Mouse (Mus musculus): ENCODE measurements around the gene Pcca.

Pcca gene

DNA sequence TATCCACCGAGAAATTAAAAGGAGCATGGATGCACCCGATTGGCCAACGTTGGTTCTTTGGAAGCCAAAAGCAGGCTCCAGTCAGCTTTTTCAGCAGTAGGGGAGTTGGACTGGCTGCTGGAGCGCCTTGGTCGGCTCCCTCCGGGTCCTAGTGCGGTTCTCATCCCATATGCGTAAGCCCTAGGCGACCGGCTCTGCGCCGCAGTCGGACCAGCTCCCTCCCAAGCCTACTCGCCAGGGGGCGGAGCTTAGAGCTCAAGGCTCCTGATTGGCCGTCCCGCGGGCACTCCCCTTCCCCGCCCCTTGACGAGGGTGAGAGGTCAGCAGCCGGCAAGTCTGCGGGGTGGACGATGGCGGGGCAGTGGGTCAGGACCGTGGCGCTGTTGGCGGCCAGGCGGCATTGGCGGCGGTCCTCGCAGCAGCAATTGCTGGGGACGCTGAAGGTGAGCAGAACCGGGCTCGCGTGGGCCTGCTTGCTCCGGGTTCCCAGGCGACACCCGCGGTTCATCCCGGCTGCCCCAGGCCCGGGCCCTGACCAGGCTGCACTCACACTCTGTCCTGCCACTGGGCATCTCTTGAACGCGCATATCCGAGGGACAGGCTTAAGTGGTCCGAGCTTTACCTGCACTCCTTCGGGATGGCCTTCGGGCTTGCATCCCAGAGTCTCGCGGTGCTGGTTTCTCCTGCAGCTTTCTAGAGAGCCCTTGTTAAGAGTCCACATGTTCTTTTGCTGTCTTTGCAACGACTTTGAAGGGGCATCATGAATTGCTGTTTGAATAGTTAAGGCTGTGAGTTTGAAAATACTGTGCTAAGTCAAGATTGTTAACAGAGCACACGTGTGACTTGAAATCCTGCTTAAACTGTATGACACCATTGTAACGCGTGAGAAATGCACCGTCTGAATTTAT is at the start of gene Pcca:
TSS of gene Pcca (plus strand) at position 308 of the 908 bp plus-strand sequence.
- peak; percentile 97 for DNase-seq (ENCODE audit: low spot score)

DNA sequence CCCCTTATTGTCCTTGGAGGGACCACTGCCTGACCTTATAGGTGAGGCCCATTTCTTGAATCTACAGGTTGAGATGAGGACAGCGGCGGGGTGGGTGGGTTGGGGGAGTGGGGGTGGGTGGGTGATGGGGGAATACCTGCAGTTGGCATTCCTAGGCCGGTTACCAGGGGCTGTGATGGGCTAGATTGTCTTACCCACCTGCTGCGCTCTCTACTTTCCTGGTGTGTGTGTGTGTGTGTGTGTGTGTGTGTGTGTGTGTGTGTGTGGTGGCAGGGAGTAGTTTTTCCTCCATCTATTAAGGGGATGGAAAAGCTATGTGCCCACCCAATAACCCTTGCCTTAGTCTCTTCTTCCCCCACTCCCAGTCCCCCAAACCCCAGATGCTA is 49.7 kb upstream of the Pcca start:
- no peak for DNase-seq (ENCODE audit: low spot score)

DNA sequence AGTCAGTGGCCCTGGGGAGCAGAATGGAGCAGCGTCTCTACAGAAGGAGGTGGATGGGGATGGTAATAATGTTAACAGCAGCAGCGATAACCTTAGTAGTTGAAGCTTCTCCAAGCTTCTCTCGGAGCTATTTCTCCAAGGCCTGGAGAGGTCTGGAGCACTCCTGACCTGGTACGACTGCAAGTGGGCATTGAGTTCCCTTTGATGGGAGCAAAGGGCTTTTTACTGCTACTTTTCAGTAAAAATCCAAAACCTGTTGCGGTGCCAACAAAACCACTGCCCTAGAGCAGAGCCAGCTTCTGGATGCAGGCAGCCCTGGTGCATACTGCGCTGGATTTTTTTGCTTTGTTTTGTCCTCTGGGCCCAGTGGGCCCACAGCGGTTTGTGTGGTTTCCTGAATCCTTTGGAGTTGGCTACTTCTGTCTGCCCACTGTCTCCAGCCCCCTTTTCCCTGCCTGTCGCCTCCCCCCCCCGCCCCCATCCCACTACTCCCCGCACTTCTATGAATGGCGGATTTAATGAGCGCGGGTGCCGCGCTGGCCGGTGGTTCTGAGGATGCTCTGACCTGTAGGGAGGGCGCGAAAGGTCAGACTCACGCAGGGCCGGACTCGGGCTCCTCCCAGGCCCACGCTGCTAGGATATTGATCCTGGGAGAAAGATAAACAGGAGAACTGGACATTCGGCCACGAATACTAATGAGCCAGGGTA is 49.1 kb upstream of the Pcca start:
- no peak for DNase-seq (ENCODE audit: low spot score)

DNA sequence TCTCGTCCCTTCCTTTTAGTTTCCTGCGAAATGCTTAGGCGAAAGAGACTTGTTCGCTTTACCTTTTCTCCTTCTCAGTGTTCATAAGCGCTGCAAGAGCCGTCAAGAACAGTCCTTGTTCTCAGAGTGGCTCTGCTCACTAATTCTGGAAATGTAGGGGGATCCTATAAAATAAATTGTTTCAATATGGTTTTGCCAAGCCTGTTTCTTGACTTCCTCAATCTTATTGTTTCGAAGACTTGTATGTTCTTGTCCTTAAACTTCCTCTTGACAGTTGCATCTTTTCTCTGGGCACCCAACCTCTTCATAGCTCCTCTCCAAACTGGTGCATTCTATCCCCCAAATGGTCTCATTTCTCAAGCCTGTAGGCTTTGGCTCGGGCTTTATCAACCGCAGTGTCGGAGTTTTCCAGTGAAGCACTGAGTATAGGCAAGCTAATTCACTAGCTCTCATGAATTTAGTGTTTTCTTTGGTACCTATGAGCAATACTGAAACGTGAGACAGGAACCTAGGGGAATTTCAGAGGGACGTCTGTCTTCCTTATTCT is 48.4 kb upstream of the Pcca start:
- no peak for DNase-seq (ENCODE audit: low spot score)

DNA sequence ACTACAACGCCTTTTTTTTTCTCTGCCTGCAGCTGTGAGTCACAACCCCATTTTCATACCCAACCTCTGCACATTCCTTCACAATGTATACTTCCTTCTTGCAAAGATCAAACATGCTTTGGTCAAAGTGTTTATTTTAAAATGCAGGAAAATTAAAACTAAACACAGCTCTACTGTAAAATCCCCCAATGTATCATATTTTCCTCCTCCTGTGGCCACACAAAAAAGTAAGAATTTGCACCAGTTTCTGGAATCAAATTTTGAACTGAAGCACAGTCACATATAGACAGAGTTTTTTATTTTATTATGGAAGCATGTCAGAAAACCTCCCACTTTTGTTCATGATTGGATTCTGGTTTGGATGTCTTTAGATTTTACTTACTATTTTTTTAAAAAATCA is 47.5 kb upstream of the Pcca start:
- DNase-seq (ENCODE audit: low spot score), result no peak

DNA sequence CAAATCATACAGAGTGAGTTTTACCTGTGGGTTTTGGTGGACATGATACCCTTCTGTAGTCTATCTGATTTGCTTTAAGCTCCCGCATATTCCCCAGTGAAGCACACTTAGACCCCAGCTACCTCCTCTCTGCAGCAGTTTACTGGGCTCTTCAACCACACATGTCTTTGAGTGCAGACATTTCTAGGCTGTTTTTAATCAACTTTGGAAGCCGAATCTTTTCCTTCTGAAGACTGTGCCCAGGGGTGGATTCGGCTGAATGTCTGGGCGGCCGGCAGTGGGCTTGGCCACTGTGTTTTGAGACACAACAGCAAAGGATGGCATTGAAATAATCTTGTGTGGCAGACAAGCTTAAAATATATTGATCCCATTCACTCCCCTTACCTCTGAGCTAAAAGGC is 46.8 kb upstream of the Pcca start:
- no peak for DNase-seq (ENCODE audit: low spot score)

DNA sequence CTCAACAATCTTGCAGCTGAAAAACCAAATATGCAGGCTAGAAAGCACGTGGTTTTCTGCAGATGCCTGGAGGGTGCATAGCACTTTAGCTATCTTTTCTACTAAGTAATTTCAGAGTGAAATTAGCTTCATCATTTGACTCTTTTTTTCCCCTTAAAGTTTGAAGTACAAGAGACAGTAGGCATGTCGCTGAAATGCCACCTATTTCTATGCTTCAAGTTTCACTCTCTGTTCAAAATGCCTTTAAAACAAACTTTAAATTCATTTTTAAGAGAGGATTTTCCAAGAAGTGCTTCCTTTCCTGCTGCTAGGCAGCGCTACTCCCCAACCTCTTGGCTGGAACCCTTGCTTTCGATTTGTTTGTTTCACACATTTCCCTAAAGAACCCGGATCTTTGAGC is 45.1 kb upstream of the Pcca start:
- no peak for DNase-seq (ENCODE audit: low spot score)

DNA sequence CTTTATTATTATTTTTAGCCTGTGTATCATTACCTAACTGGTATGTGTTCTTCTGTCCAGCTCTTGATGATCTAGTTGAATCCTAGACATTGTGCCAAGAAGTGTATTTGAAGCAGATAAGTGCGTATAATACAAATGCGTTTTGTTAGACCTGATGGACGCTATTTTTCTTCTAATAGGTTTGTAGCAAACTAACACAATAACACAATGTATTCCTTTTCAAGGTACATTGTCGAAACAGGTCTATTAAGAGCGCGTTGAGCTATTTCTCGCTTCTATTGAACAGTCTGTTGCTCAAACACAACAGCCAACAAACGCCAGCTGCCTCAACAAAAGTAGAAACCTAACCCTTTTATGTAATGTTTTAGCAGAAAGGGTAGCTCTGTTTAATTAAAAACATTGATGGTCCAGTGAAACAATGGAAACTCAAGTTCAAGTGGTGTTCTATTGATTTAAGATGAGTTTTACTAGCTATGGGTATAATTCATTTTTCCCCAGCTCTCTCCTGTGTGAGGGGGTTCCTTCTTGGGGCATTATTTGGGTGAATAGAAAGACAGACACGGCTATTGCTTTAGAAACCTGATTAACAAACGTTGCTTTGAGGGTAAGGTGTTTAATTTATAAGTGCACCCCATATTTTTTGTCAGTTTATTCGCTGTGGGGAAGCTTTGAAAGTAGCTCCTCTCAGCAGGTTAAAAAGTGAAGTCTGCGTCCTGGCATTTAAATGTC is 44.3 kb upstream of the Pcca start:
- no peak for DNase-seq (ENCODE audit: low spot score)

DNA sequence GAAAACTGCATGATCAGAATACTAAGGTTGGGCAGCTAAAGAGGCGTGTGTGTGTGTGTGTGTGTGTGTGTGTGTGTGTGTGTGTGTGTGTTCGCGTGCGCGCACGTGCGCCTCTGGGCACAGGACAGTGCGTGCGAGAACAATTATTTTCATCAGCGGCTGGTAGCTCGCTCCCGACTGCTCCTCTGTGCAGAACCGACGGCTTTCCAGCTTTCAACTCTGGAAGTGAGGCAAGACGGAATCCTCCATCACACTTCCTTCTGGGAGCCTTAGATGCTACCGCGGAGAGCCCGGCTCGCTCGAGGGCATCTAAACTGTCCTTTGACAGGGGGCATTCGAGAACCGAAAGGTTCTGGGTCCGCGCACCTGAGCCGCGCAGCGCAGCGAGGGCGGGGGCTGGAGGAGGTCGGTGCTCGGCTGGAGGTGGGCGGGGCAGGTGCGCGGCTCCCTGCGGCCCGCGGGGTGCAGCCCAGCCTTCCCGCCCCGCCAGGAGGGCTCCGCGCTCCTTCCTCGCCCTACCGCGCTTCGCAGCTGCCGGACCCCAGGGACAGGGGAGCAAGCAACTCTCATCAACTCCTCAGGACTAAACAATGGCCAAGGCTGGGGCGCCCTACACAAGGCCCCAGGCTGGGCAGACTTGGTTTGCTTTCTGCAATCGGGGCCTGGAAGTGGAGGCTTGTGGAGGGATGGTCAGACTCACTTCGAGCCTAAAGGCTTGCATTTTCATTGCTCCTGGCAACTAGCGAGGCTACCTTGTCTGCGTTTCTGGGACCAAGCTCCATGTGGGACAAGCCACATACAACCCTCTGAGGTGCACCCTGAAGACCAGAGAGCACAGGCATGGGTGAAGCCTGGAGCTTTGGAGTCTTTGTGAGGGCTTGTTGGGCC is 43.4 kb upstream of the Pcca start, which contains the start of gene Gm10837:
TSS of gene Gm10837 (plus strand) at position 146 of the 888 bp plus-strand sequence.
- no peak for DNase-seq (ENCODE audit: low spot score)

DNA sequence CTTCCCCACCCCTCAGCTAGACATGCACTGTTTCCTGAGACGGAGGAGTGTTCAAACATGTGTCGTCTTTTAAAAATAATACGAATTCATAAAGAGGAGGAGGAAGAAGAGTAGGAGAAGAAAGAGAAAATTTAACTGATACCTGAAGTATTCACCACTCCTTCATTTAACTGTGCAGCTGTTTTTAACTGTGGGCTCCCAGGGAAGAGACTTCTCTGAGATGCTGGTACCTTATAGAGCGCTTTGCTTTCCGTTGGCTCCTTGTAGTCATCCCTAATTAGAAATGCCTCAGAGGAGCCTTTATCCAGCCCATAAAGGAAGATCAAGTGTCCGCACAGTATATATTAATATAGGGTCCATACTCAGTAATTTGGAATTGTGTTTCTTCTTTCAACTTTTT is 42.6 kb upstream of the Pcca start:
- DNase-seq (ENCODE audit: low spot score), result no peak

DNA sequence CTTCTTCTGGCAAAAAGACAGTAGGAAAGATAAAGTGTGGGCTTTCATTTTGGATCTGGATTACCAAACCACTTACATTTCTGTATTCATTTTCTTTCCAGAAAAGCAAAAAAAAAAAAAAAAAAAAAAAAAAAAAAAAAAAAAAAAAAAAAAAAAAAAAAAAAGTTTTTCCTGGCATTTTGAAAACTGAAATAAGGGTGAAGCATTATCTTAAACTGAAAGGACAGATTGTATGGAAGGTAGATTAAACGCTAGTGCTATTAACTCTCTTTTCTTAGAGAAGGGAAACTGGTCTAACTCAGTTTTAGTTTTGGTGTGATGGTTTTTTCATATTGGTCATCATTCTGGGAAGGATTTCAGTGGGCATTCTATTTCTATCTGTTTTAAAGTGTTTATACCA is 42.1 kb upstream of the Pcca start:
- no peak for DNase-seq (ENCODE audit: low spot score)

DNA sequence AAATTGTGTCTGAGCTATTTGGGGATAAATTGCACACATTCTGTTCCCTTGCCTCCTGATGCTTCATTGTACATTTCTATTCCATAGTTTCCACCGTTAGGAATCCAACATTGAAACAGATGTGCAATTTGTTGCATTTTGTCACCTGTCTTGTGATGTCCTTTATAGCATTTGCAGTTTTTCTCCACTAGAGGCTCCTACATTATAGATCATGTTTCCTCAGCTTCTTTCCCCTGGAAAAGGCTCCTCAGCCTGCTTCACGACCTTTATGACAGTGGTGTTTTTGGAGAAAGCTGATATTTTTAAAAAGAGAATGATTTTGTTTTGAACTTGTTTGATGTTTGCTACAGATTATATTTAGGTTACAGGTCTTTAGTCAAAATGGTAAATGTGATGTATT is 25.1 kb upstream of the Pcca start:
- DNase-seq (ENCODE audit: low spot score), result no peak

DNA sequence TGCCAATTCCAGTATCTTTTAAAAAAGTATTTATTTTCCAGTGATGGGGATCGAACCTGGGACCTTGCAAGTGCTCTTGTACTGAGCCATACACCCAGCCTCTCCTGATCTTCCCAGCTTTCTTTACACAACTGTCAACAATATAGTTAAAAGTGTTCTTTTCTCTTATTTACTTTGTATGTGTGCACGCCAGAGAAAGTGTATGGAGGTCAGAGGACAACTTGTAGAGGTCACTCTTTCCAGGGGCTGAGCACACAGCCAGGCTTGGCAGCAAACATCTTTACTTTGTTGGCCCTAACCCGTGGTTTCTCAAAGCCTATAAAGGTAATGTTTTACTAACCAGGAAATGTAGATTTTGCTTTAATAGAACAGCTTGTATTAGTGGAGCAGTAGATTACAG is 22.6 kb upstream of the Pcca start:
- no peak for DNase-seq (ENCODE audit: low spot score)

DNA sequence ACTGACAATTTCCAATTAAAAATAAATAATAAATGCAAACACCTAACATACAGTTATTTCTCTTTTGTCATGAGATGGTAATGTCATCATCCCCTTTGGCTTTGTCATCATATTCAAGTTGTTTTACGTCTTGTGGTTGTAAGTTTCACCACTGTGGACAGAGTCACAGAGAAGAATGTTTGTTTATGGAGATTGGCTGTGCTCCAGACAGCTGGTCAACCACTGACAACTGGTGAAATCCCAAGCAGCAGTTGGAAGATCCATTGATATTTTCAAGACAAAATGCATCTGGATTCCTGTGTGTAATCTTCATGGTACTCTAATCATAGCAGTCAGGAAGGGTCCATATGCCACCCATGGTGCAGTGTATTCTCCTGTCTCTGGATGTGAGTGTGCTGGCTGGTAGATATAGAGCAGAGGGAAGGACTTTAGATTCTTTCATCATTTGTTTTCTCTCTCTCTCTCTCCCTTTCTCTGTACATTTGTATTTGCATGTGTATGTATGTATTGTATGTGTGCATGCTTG is 20.6 kb upstream of the Pcca start:
- no peak for DNase-seq (ENCODE audit: low spot score)

DNA sequence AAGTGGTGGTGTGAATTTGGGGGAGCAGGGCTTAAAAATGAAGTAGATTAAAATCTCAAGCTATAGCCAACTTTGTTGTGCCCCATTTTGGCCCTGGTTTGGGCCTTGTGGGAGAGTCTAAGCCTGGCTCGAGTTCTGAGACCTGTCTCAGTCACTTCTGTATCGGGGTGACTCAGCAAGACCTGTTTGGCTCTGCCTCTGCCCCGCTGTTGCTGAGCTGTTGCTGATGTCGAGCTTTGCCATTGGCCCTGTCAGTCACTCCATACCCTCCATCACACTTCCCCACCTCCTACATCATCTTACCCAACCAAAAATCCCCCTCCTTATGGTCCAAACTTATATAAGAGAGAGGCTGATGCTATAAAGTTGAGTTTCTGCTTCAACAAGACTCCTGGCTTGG is 5.6 kb upstream of the Pcca start:
- DNase-seq (ENCODE audit: low spot score), result no peak

DNA sequence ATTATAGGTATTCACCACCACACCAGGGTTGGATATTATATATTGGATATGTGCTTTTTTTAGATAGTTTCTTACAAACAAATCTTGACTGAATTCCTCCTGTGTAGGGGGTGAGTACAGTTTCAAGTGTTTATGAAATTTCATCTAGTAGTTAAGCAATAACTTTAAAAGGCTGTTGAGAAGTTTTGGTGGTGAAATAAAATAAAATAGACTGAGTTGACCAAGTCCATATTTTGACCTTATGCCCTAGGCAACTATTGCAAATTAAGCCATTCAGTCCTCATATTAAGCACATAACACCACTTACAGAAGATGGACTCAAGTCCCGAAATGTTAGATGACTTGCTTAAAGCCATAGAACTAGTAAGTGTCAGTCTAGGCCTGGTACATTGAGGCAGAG is 1.9 kb downstream of the Pcca start:
- no peak for DNase-seq (ENCODE audit: low spot score)

DNA sequence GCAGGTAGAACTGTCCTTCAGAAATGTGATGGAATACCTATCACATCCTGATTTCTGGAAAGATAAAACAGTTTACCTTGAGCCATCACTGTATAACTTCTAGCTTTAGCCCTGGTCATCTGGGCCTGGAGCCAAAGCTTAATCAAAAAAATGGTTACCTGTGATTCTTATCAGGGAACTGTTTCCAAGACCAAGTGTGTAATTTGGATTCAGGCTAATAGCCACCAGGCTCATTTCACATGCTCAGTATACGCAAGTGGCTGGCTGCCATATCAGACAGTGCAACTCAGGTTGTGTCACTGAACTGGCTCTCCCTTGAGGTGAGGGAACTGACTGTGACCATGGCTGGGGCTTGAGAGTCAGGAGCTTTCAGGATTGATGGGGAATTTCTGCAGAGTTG is 14.3 kb downstream of the Pcca start:
- DNase-seq (ENCODE audit: low spot score), result no peak

DNA sequence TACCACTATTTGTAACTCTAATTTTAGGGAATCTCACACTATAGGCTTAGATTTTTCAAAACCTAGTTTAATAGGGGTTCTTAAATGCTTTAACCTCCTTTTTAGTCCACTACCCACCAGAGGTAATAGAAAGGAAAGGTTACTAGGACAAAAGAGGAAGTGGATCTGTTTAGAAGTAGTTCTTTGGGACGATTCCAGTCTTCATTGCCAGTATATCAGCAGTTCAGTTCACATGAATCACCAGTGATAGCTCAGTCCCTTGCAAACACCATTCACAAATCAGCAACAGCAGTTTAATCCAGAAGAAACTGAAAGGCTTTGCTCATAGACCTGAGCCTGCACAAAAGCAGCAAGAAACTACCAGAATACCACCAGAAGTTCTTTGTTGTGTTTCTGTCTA is 14.8 kb downstream of the Pcca start:
- DNase-seq (ENCODE audit: low spot score), result no peak

DNA sequence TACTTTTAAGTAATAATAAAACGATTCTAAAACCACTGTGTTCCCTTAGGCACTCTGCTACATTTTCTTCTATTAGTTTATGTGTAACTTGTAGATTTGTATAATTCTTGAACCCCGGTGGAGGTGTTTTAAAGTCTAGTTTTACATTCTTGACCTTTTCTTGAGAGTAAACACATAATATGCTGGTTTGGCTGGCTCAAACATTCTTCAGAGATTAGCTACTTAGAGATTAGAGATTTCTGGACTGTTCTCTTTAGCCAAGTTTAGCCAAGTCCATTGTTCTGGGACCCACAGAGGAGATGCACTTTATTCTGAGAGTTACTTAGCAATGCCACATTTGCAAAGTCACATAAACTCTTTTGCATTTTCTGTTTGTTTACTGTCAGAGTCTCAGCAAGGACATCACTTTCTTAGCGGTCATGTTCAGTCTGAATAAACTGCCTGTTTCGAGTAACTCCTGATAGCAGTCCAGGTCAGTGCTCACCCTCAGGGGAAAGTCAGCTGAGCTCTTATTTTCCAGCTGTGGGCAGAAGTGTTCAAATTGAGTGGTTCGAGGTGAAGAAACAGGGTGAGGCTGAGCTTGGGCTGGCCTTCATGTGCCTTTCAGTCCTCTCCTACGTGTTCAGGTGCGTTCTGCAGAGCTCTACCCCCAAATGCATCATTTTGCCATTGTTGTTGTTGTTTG is 18.8 kb downstream of the Pcca start:
- DNase-seq (ENCODE audit: low spot score), result no peak

DNA sequence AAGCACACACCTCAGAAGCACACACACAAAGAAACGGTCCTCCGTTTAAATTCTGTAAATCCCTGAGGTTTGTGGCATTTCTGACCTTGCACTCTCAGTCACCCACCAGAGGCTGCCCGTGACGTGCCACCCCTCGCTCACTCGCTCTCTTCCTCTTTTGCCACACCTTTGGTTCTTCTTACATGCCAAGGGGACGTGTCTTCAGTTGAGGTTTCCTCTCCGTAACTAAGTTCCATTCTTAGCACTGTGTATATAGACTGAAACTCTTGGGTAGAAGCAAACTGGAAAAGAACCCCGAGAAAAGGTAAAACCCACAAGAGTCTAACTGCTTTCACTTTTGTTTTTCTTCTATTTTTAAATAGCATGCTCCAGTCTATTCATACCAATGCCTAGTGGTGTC is 23.2 kb downstream of the Pcca start:
- DNase-seq (ENCODE audit: low spot score), result no peak

Measured in ovary, adult 18-20 months (tissue).